Mouse (Mus musculus) layer of hippocampus, adult 2 months (tissue): ENCODE measurements at regions not wholly inside any gene's neighbourhood (a gene's known extent, or its start where the extent isn't known, plus 50 kb on each side); places are given as distances from the start of the nearest gene placed in this dataset.
A peak's percentile ranks its signal among the peaks of the same experiment; 100 is the strongest.

Source experiments
- DNase-seq, 2 experiments: peaks; one replicate each; pipeline ENCODE4 v3.0.0; 2022; ENCODE audit warnings: low spot score in 2 of 2
- H3K27ac ChIP-seq: fragments of 200-600 bp; 2 replicates; pipeline ENCODE4 v1.8.1; 2022
- H3K4me3 ChIP-seq: fragments of 200-600 bp; 2 replicates; pipeline ENCODE4 v1.8.1; 2022; ENCODE audit warnings: mild to moderate bottlenecking
- CTCF ChIP-seq: fragments of 200-600 bp; conservative IDR thresholded peaks from 2 replicates; pipeline ENCODE4 v1.8.1; 2022; ENCODE audit warnings: antibody characterized with exemption, mild to moderate bottlenecking, moderate library complexity

DNA sequence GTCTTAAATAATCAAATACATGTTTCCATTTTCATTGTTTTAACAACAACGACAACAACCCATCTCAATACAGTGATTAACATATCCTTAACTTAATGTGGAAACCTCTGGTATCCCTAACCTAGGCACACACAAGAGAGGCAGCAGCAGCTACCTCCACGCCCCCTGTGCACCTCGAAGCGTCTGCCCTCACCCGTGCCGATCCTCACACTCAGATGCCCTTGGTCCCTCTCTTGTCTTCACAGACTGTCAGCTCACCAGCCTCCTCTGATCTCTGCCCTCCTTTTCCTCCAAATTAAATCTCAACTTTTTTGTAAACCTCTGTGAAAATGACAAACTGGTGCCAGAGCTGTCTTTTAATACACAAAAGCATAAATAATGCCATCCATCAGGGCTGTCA is 185.2 kb downstream of the Gm45692 start:
- DNase-seq, result no peak
- Histone ChIP-seq H3K4me3 (no peak overlapping the region), H3K27ac (no peak overlapping the region)
- TF ChIP-seq CTCF, result no peak

DNA sequence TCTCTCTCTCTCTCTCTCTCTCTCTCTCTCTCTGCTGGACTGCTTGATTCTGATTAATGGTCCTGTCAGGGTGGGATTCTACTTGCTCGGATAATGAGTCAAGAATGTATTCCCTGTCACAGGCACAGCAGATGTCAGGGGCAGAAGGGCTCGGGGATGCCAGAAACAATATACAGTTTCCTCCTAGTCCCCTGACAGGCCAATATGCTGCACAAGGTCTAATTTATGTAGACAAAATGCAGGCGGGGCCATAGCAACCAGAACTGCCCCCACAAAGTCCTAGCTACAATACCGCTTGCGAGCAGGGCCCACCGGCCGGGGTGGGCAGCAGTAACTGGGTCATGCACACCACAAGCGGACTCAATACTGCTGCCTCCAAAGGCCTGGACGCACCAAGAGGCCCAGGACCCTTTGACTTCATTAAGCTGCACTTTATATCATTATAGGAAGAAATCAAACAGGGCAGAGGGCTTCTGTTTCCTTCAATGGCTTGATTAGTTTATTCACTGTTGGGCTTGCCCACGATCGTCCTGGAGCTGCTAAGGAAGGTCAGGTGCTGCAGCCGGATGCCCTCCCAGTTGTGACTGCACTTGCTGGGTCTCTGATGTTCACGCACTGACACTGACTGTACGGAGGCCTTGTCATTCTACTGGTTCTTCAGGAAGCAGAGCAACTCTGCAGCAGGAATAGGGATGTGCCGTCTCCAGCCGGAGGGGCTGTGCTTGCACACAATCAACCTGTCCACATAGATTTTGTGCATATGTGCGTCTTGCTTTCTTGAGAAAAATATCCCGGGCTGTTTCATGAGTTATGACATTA is 185.9 kb downstream of the Gm45692 start:
- TF ChIP-seq CTCF, result no peak
- Histone ChIP-seq H3K27ac (no peak overlapping the region), H3K4me3 (no peak overlapping the region)
- DNase-seq, result no peak

DNA sequence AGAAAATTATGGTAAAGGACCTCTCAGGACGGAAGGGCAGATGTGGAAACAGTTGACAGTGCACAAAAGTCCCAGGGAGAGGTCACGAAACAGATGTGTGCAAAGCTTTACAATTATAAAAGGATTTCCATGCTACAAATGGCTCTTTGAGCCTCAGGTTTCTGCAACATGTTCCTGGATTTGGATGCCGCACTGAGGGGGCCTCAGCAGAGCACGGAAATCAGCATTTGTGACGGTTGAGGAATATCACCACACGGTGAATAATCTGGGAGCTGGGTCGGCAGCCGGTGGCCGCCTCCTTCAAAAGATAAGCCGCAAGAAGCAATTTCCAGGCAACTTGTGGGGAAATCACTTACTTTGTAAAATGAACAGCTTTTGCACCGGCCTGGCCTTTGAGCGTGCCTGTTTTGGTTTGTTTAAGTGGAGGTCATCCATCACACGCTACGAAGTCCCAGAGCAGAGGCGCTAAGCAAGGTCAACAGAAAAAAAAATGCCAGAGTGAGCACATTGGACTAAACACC is 188.8 kb downstream of the Gm45692 start:
- no peak for TF ChIP-seq CTCF
- Histone ChIP-seq H3K4me3 (no peak overlapping the region), H3K27ac (no peak overlapping the region)
- DNase-seq, result no peak

DNA sequence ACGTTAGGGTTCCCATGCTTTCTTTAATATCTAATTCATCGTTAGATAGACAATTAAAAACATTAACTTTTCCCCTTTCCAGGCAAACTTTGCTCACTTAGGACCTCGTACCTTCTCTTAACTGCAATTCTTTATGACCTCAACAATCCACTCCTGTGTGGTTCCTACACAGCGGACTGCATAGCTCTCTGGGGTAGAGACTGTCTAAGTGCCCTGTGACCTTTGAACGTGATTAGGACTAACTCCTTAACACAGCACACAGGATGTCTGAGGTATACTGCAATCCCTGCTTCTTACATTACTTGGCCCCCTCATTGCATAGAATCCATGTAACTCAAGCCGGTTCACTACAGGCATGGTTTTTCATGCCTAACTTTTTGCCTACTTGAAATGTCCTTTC is 190.4 kb downstream of the Gm45692 start:
- no peak overlapping the region for H3K27ac ChIP-seq
- no peak for DNase-seq
- no peak overlapping the region for H3K4me3 ChIP-seq
- no peak for TF ChIP-seq CTCF

DNA sequence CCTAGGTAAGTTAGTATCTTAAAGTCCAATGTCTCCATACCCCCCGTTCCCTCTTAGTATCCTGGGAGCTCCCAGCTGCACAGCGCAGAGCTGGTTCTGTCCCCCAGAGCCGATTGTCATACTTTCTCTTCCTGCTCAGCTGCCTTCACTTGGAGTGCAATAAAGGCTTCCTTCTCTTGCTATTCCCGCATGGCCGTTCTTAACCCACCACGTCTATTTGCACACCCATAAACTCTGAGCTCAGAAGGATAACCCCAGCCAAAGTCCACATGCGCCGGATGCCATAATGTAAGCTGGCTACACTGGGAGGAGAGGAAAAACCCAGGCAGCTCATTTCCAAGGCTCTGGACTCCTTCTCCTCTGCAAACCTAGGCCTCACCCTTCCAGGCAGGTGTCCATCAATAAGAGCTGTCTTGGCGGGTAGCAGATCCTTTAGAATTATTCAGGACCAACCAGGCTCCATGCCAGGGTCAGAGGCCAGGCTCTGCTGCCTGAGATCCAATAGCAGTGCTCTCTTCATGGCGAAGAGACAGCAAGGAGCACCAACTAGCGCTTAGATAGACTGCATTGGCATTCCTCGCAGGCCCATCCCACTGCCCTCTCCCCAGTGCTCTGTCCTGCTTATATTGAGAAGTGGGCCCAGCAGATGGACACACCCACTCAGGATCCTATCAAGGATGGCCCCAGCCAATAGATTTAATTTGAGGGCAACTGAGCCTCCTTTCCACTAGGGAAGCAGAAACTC is 204.4 kb downstream of the Gm45692 start:
- no peak for DNase-seq
- H3K4me3 ChIP-seq, result no peak overlapping the region

DNA sequence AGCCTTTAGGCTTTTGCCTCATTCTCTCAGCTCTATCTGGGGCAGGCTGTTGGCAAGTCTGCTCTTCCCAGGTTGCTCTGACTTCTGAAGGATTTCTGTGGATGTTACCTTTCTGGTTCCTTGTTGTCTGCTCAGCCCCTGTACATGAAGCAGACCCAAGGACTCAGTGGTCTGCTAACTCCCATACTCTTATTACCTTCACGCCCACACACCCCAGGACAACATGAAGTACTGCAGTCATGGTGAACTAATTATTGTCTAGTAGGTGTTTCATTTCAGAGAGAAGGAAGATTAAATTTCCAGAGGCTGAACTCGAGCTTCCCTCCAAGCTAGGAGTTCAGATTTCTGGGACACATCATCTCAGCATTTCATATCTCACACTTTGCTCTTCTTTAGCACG is 205.3 kb downstream of the Gm45692 start:
- DNase-seq, result no peak
- no peak overlapping the region for H3K4me3 ChIP-seq
- TF ChIP-seq CTCF, result no peak
- no peak overlapping the region for H3K27ac ChIP-seq

More for the DNA sequence above, 204.4 kb downstream of the Gm45692 start:
- no peak overlapping the region for H3K27ac ChIP-seq
- TF ChIP-seq CTCF, result no peak

DNA sequence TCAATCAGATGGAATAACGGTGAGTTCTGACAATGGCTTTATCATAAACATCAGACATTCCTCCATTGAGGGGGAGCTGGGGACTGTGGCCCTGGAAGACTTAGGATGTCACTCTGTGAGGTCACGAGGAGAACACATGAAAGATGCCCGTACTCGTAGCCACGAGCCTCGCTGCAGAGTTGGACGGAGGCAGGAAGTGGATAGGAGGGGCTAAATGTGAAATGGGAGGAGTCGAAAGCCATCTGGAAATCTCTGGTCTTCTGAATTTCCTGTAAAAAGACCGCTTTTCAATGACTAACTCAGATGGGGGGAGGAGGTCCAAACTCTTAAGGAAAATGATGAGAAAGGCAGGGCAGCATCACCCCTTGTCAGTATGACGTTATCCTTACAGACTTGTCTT is 210.5 kb downstream of the Gm45692 start:
- peak overlapping the region; percentile 30 for H3K4me3 ChIP-seq
- H3K27ac ChIP-seq, result no peak overlapping the region
- DNase-seq, result no peak
- TF ChIP-seq CTCF, result no peak

DNA sequence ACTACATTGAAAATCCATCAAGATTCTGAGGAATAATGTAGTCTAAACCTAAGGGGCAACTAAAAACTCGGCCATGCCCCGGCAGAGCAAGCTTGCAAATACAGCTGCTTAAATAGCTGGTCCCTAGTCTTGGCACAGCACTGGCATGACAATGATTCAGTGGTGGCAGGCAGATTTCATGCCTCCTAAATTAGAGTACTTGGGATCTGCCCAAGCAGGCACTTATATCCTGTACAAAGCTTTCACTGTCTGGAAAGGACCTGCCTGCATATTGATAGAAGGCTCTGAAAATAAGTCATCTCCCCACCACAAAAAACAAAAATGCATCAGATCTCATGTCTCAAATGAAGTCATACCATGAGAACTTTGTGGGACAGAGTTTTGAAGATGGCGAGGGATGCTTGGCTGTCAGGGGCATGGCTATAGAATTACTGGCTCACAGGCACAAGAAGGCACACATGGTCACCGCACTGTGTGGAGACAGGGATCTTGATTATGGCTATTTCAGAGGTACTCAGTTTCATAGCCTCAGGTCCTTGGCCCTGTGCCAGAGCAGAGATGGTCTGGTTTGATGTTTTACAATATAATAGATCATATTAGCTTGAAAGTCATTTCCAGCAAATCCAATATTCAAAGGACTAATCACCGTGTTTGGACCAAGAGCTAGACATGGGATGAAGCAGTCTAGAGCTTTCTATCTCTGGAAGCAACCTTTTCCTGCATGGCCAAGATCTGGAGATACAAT is 217.7 kb downstream of the Gm45692 start:
- no peak for DNase-seq
- H3K27ac ChIP-seq, result no peak overlapping the region
- no peak for TF ChIP-seq CTCF
- H3K4me3 ChIP-seq, result no peak overlapping the region

DNA sequence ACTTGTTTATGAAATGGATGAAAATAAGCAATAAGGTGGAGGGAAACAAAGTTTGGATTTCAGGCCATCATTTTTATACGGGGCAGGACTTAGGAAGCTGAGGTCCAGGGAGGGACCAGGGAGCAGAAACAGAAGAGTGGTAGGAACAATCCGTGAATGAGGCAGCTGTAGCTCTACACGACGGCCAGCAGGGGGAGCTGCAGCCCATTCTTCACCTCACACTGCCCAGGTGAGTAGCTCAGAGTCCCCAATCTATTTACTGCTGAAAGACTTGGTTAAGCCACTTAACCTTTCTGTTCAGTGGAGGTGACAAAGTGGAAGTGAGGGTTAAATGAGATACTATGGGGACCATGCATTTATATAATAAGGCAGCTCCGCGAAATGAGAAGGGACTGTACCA is 225.7 kb downstream of the Gm45692 start:
- DNase-seq, result peak; percentile 26 to 76
- no peak overlapping the region for H3K4me3 ChIP-seq
- TF ChIP-seq CTCF, result peak; percentile 99
- H3K27ac ChIP-seq, result no peak overlapping the region

DNA sequence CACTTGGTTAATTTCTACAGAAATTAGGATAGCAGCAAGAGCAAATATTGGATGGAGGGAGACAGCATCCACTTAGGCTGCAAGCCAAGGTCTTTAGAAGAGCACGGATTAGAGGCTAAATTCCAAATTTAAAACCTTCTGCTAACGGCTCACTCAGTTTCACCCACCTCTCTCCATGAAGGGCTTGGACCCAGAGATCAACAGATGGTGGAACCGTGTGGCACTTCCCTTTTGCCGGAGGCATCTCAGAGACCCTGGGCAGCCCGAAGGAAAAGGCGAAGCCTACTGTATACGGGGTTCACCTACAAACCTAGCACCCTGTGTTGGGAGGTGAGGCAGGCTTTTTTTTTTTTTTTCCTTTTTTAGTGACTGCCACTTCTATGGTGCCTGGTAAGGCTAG is 229.9 kb downstream of the Gm45692 start:
- Histone ChIP-seq H3K4me3 (no peak overlapping the region), H3K27ac (no peak overlapping the region)
- no peak for DNase-seq
- no peak for TF ChIP-seq CTCF

DNA sequence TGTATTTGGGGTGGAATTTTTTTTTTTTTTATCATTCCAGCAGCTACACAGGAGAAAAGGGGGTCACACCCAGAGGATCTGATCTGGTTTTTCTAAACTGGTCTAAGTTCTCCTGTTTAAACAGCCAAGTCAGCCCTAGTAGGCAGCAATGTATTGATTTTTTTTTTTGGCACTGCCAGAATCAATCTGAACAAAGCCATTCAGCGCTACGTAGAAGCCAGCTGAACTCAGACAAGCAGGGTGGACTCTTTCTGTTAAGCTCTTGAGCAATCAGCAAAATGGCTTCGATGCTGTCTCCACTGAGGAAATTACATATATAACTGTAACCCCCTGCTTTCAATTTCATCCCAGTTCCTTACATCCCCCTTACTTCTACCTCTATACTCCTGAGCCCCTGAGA is 230.5 kb downstream of the Gm45692 start:
- no peak overlapping the region for H3K27ac ChIP-seq
- no peak for DNase-seq
- H3K4me3 ChIP-seq, result no peak overlapping the region
- no peak for TF ChIP-seq CTCF

DNA sequence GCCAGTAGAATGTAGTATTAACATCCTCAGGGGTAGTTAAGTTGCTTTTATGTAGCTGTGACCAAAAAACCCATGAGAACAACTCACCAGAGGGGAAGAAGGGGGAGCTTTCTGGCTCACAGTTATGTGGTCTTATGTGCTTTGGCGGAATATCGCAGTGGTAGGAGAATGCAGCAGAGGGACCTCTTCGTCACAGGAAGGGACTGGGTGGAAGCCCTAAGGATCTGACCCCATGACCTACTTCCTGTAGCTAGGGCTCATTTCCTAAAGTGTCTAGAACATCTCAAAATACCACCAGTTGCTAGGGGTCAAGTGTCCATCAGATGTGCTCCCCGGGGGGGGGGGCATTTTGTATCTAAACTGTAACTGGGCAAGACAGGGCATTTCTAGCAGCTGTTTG is 231.3 kb downstream of the Gm45692 start:
- no peak for TF ChIP-seq CTCF
- H3K4me3 ChIP-seq, result no peak overlapping the region
- DNase-seq, result no peak
- H3K27ac ChIP-seq, result no peak overlapping the region
